Mouse (Mus musculus) liver, embryonic 12.5 days (tissue): Measurements from ENCODE around the gene Olfr704. TPM values are rescaled to one million over a fixed set of nuclear protein-coding genes. Genes with fewer than 3 reads are reported as not detected.
A peak's percentile ranks its signal among the peaks of the same experiment; 100 is the strongest.
"Not testable (repeated sequence)": the region's sequence is repeated elsewhere in the genome, so short reads cannot be mapped to it uniquely, and the experiment has no call there.

ENCODE experiments used
- ATAC-seq: fragments of 200-750 bp; cut with Nextera tagmentation; 2 replicates; pipeline ENCODE4 v1.8.0; 2017; ENCODE audit warnings: moderate number of reproducible peaks, mild to moderate bottlenecking, moderate library complexity
- H3K27ac ChIP-seq: fragments of 300-500 bp; sonication (generic); 2 replicates; pipeline ENCODE4 v1.5.1; 2016; ENCODE audit warnings: mild to moderate bottlenecking
- H3K27me3 ChIP-seq: fragments of 300-500 bp; sonication (generic); replicated peaks from 2 replicates; pipeline ENCODE4 v1.6.1; 2016; ENCODE audit warnings: mild to moderate bottlenecking, moderate library complexity
- H3K36me3 ChIP-seq: fragments of 300-500 bp; sonication (generic); 2 replicates; pipeline ENCODE4 v1.6.1; 2016; ENCODE audit warnings: mild to moderate bottlenecking, moderate library complexity
- H3K4me1 ChIP-seq: fragments of 300-500 bp; sonication (generic); 2 replicates; pipeline ENCODE4 v1.6.1; 2016
- H3K4me2 ChIP-seq: fragments of 300-500 bp; sonication (generic); 2 replicates; pipeline ENCODE4 v1.6.1; 2016; ENCODE audit warnings: mild to moderate bottlenecking, moderate library complexity
- H3K4me3 ChIP-seq: fragments of 300-500 bp; sonication (generic); 2 replicates; pipeline ENCODE4 v1.5.1; 2016; ENCODE audit warnings: mild to moderate bottlenecking, moderate library complexity
- H3K9ac ChIP-seq: fragments of 300-500 bp; sonication (generic); 2 replicates; pipeline ENCODE4 v1.6.1; 2016; ENCODE audit warnings: mild to moderate bottlenecking, moderate library complexity
- H3K9me3 ChIP-seq: fragments of 300-500 bp; sonication (generic); replicated peaks from 2 replicates; pipeline ENCODE4 v1.6.1; 2016; ENCODE audit warnings: mild to moderate bottlenecking, moderate library complexity
- WGBS: fragments of 180-500 bp; shearing (Covaris S2); methylation state at CpG from one replicate; pipeline ENCODE4 v1.1.7; 2016; ENCODE audit not compliant: insufficient replicate concordance; 5-methylcytosine and 5-hydroxymethylcytosine counted together
- polyA plus RNA-seq: library from polyadenylated mRNA; unstranded; fragments of >200 nt; fragmentation: Nextera tagmentation; extraction: Ambion mirVana; gene quantifications from 2 replicates; pipeline ENCODE4 v1.2.1, GENCODE M21; 2016

The Olfr704 gene
- not detected in 2 replicates for polyA plus RNA-seq

DNA sequence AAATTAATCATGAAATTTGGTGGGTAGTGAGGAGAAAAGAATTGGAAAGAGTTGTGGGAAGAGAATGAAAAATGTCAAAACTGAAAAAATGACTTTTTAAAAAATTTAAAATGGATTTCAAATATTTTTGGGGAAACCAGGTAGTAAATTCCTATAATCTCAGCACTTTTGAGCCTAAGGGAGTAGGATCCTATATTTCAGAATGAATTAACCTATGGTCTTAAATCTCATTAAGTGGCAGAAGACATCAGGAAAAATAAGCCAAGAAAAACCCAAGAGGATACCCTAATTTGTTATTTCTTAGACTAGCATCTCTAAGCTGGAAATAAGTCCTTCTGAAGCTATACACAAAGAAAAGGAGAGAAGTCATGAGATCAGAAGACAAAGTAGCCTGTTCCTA, at the start of gene Olfr704:
Gene Olfr704, plus strand, starts transcription at position 301 of the 400 bp plus-strand sequence.
- no peak within 1 kb of the TSS for H3K4me2 ChIP-seq
- ATAC-seq, result no peak
- H3K9me3 ChIP-seq, result no peaks in the 10 kb centered on the region
- H3K27ac ChIP-seq, result no peak within 1 kb of the TSS
- no peak within 1 kb of the TSS for H3K4me3 ChIP-seq
- no peaks in the 10 kb centered on the region for H3K27me3 ChIP-seq
- no peaks in the 10 kb centered on the region for H3K4me1 ChIP-seq
- no peaks in the 10 kb centered on the region for H3K36me3 ChIP-seq
- no peak within 1 kb of the TSS for H3K9ac ChIP-seq

DNA sequence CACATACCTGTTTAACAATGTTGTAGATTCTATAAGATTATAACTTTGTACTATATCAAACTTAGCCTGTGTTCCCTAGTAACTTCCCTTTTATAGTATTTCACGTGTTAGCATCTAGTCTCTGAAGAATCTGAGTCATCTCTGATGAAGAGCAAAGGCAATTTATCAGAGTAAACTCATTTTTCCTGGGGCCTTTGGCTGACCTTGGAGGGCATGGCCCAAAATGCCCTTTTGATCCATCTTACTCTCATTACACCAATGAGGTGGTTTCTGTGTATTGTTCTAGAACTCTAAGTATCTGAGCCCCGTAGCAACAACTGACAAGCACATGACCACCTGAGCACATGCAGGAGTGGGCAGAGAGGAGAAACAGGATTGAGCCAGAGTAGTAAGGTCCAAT, 49.2 kb upstream of the Olfr704 start, which contains the start of gene Olfr701:
Gene Olfr701, plus strand, starts transcription at position 301 of the 400 bp plus-strand sequence.
- Histone ChIP-seq H3K36me3 (no peaks in the 10 kb centered on the region), H3K9me3 (no peaks in the 10 kb centered on the region), H3K4me3 (no peak within 1 kb of the TSS), H3K4me1 (no peaks in the 10 kb centered on the region), H3K9ac (no peak within 1 kb of the TSS), H3K27ac (no peak within 1 kb of the TSS), H3K27me3 (no peaks in the 10 kb centered on the region), H3K4me2 (no peak within 1 kb of the TSS)
- 44% methylated on average over 2 of the region's 2 CpGs for whole genome bisulfite sequencing
- no peak for ATAC-seq

DNA sequence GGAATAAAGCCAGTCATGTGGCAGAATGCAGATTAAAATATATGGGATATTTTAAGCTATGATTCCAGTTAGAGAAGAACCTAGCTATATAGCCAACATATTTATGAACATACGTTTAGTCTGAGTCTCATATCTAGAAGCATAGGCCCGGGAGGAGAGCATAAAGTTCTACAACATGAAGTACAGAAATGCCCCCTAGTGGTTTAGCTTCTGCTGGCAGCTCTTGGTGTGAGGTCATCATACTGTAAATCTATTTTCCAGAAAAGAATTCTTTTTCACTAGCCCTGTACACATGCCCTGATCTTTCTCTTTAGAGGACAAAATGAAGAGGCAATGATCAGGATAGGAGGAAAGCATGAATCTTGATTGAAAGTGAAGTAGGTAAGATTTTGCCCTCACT, 47.2 kb upstream of the Olfr704 start:
- no peak overlapping the region for H3K4me3 ChIP-seq
- ATAC-seq, result 0 out of 2 replicates have a peak, but pooled peaks have one; percentile 37
- WGBS, result 28% methylated on average over 2 of the region's 2 CpGs

DNA sequence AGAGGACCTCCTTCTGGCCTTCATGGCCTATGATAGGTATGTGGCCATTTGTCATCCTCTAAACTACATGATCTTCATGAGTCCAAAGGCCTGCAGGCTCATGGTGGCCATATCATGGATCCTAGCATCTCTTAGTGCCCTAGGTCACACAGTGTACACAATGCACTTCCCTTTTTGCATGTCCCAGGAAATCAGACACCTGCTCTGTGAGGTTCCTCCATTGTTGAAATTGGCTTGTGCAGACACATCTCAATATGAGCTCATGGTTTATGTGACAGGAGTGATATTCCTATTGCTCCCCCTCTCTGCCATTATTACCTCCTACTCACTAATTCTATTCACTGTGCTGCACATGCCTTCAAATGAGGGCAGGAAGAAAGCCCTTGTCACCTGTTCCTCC, 44.6 kb upstream of the Olfr704 start:
- H3K27ac ChIP-seq, result no peak overlapping the region
- H3K4me2 ChIP-seq, result no peak overlapping the region
- H3K9ac ChIP-seq, result no peak overlapping the region
- H3K36me3 ChIP-seq, result no peaks in the 10 kb centered on the region
- H3K9me3 ChIP-seq, result no peaks in the 10 kb centered on the region
- H3K27me3 ChIP-seq, result no peaks in the 10 kb centered on the region
- ATAC-seq, result no peak
- H3K4me1 ChIP-seq, result no peaks in the 10 kb centered on the region
- no peak overlapping the region for H3K4me3 ChIP-seq

More for the DNA sequence above, 47.2 kb upstream of the Olfr704 start:
- H3K4me2 ChIP-seq, result no peak overlapping the region
- H3K27ac ChIP-seq, result no peak overlapping the region
- no peak overlapping the region for H3K9ac ChIP-seq
- no peaks in the 10 kb centered on the region for H3K36me3 ChIP-seq
- no peaks in the 10 kb centered on the region for H3K4me1 ChIP-seq
- H3K27me3 ChIP-seq, result no peaks in the 10 kb centered on the region
- H3K9me3 ChIP-seq, result no peaks in the 10 kb centered on the region

DNA sequence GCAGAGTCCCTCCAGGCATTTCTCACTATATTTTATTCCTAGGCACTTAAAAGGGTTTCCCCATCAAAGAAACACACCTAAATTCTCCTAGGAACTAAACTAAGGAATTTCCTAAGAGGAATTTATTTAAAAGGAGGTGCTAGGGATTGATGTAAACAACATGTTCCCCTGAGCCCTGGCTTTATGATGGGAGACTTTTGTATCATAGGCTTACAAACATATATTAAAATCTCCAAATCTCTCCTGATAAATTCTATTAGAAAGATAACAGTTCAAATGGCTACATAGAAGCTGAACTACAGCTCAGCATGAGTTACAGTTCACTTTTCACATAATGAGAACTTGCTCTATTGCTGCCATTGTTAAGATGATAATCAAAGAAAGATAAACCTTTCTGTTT, 29.2 kb upstream of the Olfr704 start, which contains the start of gene Olfr702:
Gene Olfr702, minus strand, starts transcription at position 101 of the 400 bp plus-strand sequence.
- Histone ChIP-seq H3K27me3 (no peaks in the 10 kb centered on the region), H3K27ac (no peak within 1 kb of the TSS), H3K9me3 (no peaks in the 10 kb centered on the region), H3K4me3 (no peak within 1 kb of the TSS), H3K4me1 (no peaks in the 10 kb centered on the region), H3K36me3 (no peaks in the 10 kb centered on the region), H3K9ac (no peak within 1 kb of the TSS), H3K4me2 (no peak within 1 kb of the TSS)
- ATAC-seq, result no peak

DNA sequence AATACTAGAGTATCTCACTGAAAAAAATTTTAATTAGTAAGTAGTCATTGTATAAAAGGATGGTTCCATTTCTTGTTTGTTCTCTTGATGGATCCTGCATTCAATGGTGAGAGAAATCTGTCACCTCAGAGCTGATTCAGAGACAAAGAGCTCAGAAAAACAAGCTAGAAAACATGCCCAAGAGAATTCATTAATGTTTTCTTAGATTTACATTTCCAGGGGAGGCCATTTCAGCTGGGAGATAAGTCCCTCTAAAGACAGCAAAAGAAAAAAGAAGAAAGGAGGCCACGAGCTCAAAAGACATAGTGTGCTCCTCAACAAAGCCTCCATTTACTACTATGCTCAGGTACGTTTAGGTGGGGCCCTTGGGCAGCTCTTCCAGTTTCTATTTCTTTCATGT, 19.9 kb upstream of the Olfr704 start, which contains the start of gene Olfr703:
Gene Olfr703, plus strand, starts transcription at position 301 of the 400 bp plus-strand sequence.
- H3K9ac ChIP-seq, result no peak within 1 kb of the TSS
- H3K4me1 ChIP-seq, result no peaks in the 10 kb centered on the region
- no peaks in the 10 kb centered on the region for H3K9me3 ChIP-seq
- no peaks in the 10 kb centered on the region for H3K27me3 ChIP-seq
- no peaks in the 10 kb centered on the region for H3K36me3 ChIP-seq
- H3K27ac ChIP-seq, result no peak within 1 kb of the TSS
- H3K4me3 ChIP-seq, result no peak within 1 kb of the TSS
- no peak for ATAC-seq
- WGBS, result 50% methylated on average over 2 of the region's 2 CpGs
- no peak within 1 kb of the TSS for H3K4me2 ChIP-seq

DNA sequence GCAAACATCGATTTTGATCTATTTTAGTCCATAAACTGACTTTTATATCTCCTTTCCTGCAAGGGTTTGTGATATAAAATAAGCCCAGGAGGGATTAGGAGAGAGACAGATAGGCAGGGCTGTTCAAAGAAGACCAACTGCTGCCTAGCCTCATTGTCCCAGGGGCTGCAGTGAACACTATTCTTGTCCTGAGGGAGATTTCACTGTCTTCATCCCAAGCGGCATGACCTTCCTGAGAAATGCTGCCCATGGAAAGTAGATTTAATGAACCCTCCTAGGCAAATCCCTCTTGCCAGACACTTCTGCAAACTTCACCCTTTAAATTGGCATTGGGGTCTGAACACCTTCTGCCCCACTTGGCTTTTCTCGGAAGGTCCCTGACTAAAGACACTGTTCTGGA, 13.8 kb downstream of the Olfr704 start, which contains the start of gene Olfr705:
Gene Olfr705, minus strand, starts transcription at position 101 of the 400 bp plus-strand sequence.
- WGBS, result 58% methylated on average over 3 of the region's 3 CpGs
- H3K36me3 ChIP-seq, result no peaks in the 10 kb centered on the region
- H3K4me3 ChIP-seq, result no peak within 1 kb of the TSS

DNA sequence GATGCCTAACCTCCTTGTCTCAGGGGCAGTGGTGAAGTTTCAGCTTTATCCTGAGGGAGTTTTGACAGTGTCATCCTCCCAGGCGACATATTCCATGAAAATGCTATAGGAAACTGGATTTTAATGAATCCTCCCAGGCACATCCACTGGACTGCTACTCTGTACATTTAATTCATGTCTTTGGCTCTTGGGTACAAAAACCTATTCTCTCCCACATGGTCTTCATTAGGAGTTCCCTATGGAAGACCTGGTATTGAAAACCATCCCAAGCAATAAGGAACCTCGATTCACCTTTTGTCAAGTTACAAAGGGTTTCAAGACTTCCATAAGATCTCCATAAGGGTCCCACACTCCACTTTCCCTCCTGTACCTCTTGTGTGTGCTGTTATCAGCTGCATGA, 25.1 kb downstream of the Olfr704 start, which contains the start of gene Olfr706:
Gene Olfr706, minus strand, starts transcription at position 101 of the 400 bp plus-strand sequence.
- H3K9me3 ChIP-seq, result no peaks in the 10 kb centered on the region
- no peak for ATAC-seq
- no peak within 1 kb of the TSS for H3K4me2 ChIP-seq
- 59% methylated on average over 2 of the region's 2 CpGs for WGBS
- H3K36me3 ChIP-seq, result no peaks in the 10 kb centered on the region
- no peak within 1 kb of the TSS for H3K27ac ChIP-seq
- H3K4me3 ChIP-seq, result no peak within 1 kb of the TSS
- H3K4me1 ChIP-seq, result no peaks in the 10 kb centered on the region
- H3K27me3 ChIP-seq, result no peaks in the 10 kb centered on the region
- H3K9ac ChIP-seq, result no peak within 1 kb of the TSS

More for the DNA sequence above, 13.8 kb downstream of the Olfr704 start, which contains the start of gene Olfr705:
- Histone ChIP-seq H3K9ac (no peak within 1 kb of the TSS), H3K27ac (no peak within 1 kb of the TSS), H3K4me1 (no peaks in the 10 kb centered on the region), H3K4me2 (no peak within 1 kb of the TSS), H3K27me3 (no peaks in the 10 kb centered on the region), H3K9me3 (no peaks in the 10 kb centered on the region)
- no peak for ATAC-seq

DNA sequence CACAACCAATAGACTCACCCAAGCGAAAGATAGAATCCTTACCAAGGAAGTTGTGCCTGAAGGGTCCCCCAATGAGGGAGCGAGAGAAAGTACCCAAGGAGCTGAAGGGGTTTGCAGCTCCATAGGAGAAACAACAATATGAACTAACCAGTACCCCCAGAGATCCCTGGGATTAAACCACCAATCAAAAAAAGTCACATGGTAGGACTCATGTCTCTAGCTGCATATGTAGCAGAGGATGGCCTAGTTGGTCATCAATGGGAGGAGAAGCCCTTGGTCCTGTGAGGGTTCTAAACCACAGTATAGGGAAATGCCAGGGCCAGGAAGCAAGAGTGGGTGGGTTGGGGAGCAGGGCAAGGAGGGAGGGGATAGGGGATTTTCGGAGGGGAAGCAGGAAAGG, 38.2 kb downstream of the Olfr704 start, which contains the start of gene Olfr707:
Gene Olfr707, minus strand, starts transcription at position 101 of the 400 bp plus-strand sequence.
- not testable (repeated sequence) for H3K36me3 ChIP-seq, H3K9ac ChIP-seq, H3K4me2 ChIP-seq, H3K4me3 ChIP-seq, H3K27ac ChIP-seq, H3K9me3 ChIP-seq, H3K4me1 ChIP-seq, ATAC-seq, H3K27me3 ChIP-seq
- WGBS, result 61% methylated on average over 3 of the region's 3 CpGs

DNA sequence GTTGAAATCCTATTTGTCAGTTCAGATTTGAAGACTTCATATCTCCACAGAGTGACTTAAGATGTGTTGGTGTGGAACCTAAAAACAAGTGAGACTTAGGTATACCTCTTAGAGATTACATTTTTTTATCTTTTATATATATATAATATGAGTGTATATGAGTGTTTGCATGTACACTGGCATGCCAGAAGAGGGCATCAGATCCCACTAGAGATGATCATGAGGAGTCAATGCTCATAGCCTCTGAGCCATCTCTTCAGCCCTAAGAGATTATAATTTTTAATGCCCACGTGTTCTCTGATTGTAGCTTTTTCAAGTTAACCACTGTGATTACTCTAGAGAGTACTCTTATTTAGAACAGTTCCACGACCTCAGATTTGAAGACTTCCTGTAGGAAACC, 44.7 kb downstream of the Olfr704 start, which contains the start of gene Olfr1532-ps1:
Gene Olfr1532-ps1, plus strand, starts transcription at position 326 of the 400 bp plus-strand sequence.
- ATAC-seq, result no peak
- no peak within 1 kb of the TSS for H3K27ac ChIP-seq
- no peaks in the 10 kb centered on the region for H3K4me1 ChIP-seq
- H3K9ac ChIP-seq, result no peak within 1 kb of the TSS
- H3K4me3 ChIP-seq, result no peak within 1 kb of the TSS
- H3K9me3 ChIP-seq, result no peaks in the 10 kb centered on the region
- H3K27me3 ChIP-seq, result no peaks in the 10 kb centered on the region
- WGBS, result 36% methylated on average over 2 of the region's 2 CpGs
- H3K4me2 ChIP-seq, result no peak within 1 kb of the TSS
- no peaks in the 10 kb centered on the region for H3K36me3 ChIP-seq

Other genes starting within 250 kb of the Olfr704 start
- gene Olfr693, start 182.6 kb upstream of the Olfr704 start, polyA plus RNA-seq, result not detected in 2 replicates
- not detected in 2 replicates for gene Olfr694, start 171.4 kb upstream of the Olfr704 start, polyA plus RNA-seq
- gene Olfr695, start 146.8 kb upstream of the Olfr704 start, polyA plus RNA-seq, result not detected in 2 replicates
- not detected in 2 replicates for gene Olfr697, start 120.7 kb upstream of the Olfr704 start, polyA plus RNA-seq
- gene Olfr698, start 107.8 kb upstream of the Olfr704 start, polyA plus RNA-seq, result not detected in 2 replicates
- not detected in 2 replicates for gene Olfr699, start 70.0 kb upstream of the Olfr704 start, polyA plus RNA-seq
- not detected in 2 replicates for gene Olfr700, start 54.4 kb upstream of the Olfr704 start, polyA plus RNA-seq
- gene Olfr701, start 49.1 kb upstream of the Olfr704 start, polyA plus RNA-seq, result 0.02 TPM in 1 of 2 replicates, not detected in the other
- gene Olfr702, start 29.3 kb upstream of the Olfr704 start, polyA plus RNA-seq, result not detected in 2 replicates
- not detected in 2 replicates for gene Olfr703, start 19.8 kb upstream of the Olfr704 start, polyA plus RNA-seq
- not detected in 2 replicates for gene Olfr705, start 13.7 kb downstream of the Olfr704 start, polyA plus RNA-seq
- gene Olfr706, start 25.0 kb downstream of the Olfr704 start, polyA plus RNA-seq, result not detected in 2 replicates
- gene Olfr707, start 38.1 kb downstream of the Olfr704 start, polyA plus RNA-seq, result not detected in 2 replicates
- not detected in 2 replicates for gene Olfr1532-ps1, start 44.8 kb downstream of the Olfr704 start, polyA plus RNA-seq
- not detected in 2 replicates for gene Olfr709-ps1, start 69.0 kb downstream of the Olfr704 start, polyA plus RNA-seq
- gene Olfr710, start 85.1 kb downstream of the Olfr704 start, polyA plus RNA-seq, result not detected in 2 replicates
- not detected in 2 replicates for gene Olfr6, start 100.8 kb downstream of the Olfr704 start, polyA plus RNA-seq
- not detected in 2 replicates for gene Olfr711, start 112.3 kb downstream of the Olfr704 start, polyA plus RNA-seq
- gene Olfr2, start 142.9 kb downstream of the Olfr704 start, polyA plus RNA-seq, result not detected in 2 replicates
- gene Olfr713, start 168.0 kb downstream of the Olfr704 start, polyA plus RNA-seq, result not detected in 2 replicates
- not detected in 2 replicates for gene Olfr714, start 207.8 kb downstream of the Olfr704 start, polyA plus RNA-seq
- gene Olfr17, start 230.0 kb downstream of the Olfr704 start, polyA plus RNA-seq, result not detected in 2 replicates
- gene Olfr715b, start 247.2 kb downstream of the Olfr704 start, polyA plus RNA-seq, result not detected in 2 replicates